Mouse (Mus musculus): ENCODE data around the gene Fam47e. TPM values are rescaled to one million over a fixed set of nuclear protein-coding genes. Genes with fewer than 3 reads are reported as not detected.
"Not testable (repeated sequence)": the region's sequence is repeated elsewhere in the genome, so short reads cannot be mapped to it uniquely, and the experiment has no call there.

The Fam47e gene
- under 1 TPM; 0.42 to 0.60 TPM for total RNA-seq (2021)

- intact Hi-C loops (cut with DNase I), result no loop called here
- DNase-seq, result peak; percentile 29
These were observed at the start of gene Fam47e for GRCm38 (mm10) chr5:92554891-92555511. TSS of gene Fam47e (plus strand) at chr5:92555069.

- DNase-seq, result peak; percentile 96
- intact Hi-C loops (cut with DNase I), result no loop called here
These were observed 49.4 kb upstream of the Fam47e start for GRCm38 (mm10) chr5:92505402-92505865.

GRCm38 (mm10) chr5:92506301-92506729 lies 48.6 kb upstream of the Fam47e start:
- DNase-seq, result peak; percentile 30
- intact Hi-C loops (cut with DNase I), result no loop called here

GRCm38 (mm10) chr5:92506733-92507132 lies 48.1 kb upstream of the Fam47e start, which contains the start of gene Scarb2:
TSS of gene Scarb2 (minus strand) at chr5:92506833.
- intact Hi-C loops (cut with DNase I), result no loop called here
- DNase-seq, result no peak

- DNase-seq, result no peak
- intact Hi-C loops (cut with DNase I), result no loop called here
These were observed 46.0 kb upstream of the Fam47e start for GRCm38 (mm10) chr5:92508853-92509252.

GRCm38 (mm10) chr5:92511256-92511655 lies 43.6 kb upstream of the Fam47e start:
- DNase-seq, result no peak
- intact Hi-C loops (cut with DNase I), result no loop called here

- intact Hi-C loops (cut with DNase I), result no loop called here
- no peak for DNase-seq
These were observed 42.8 kb upstream of the Fam47e start for GRCm38 (mm10) chr5:92512066-92512465.

- DNase-seq; intact Hi-C loops (cut with DNase I): not testable (repeated sequence)
These were observed 33.7 kb upstream of the Fam47e start for GRCm38 (mm10) chr5:92521131-92521530.

GRCm38 (mm10) chr5:92524821-92525258 lies 30.0 kb upstream of the Fam47e start:
- intact Hi-C loops (cut with DNase I), result no loop called here
- no peak for DNase-seq

GRCm38 (mm10) chr5:92539698-92540097 lies 15.2 kb upstream of the Fam47e start:
- intact Hi-C loops (cut with DNase I), result no loop called here
- DNase-seq, result no peak

GRCm38 (mm10) chr5:92552611-92553010 lies 2.3 kb upstream of the Fam47e start:
- DNase-seq, result no peak
- intact Hi-C loops (cut with DNase I), result no loop called here

GRCm38 (mm10) chr5:92553939-92554338 lies 930 bp upstream of the Fam47e start:
- intact Hi-C loops (cut with DNase I), result no loop called here
- no peak for DNase-seq

- peak; percentile 65 for DNase-seq
- intact Hi-C loops (cut with DNase I), result no loop called here
These were observed 426 bp upstream of the Fam47e start for GRCm38 (mm10) chr5:92554443-92554842.

GRCm38 (mm10) chr5:92555905-92556304 lies 1.0 kb downstream of the Fam47e start:
- intact Hi-C loops (cut with DNase I), result no loop called here
- DNase-seq, result no peak

GRCm38 (mm10) chr5:92557508-92557907 lies 2.6 kb downstream of the Fam47e start:
- DNase-seq, result no peak
- intact Hi-C loops (cut with DNase I), result no loop called here

GRCm38 (mm10) chr5:92560201-92560600 lies 5.3 kb downstream of the Fam47e start:
- intact Hi-C loops (cut with DNase I), result no loop called here
- DNase-seq, result no peak

- intact Hi-C loops (cut with DNase I), result no loop called here
- DNase-seq, result no peak
These were observed 7.1 kb downstream of the Fam47e start for GRCm38 (mm10) chr5:92562002-92562401.

GRCm38 (mm10) chr5:92571232-92571631 lies 16.4 kb downstream of the Fam47e start:
- no peak for DNase-seq
- intact Hi-C loops (cut with DNase I), result no loop called here

GRCm38 (mm10) chr5:92579559-92579958 lies 24.7 kb downstream of the Fam47e start:
- intact Hi-C loops (cut with DNase I), result no loop called here
- no peak for DNase-seq

GRCm38 (mm10) chr5:92585932-92586331 lies 31.1 kb downstream of the Fam47e start:
- intact Hi-C loops (cut with DNase I), result no loop called here
- no peak for DNase-seq

- DNase-seq, result no peak
- intact Hi-C loops (cut with DNase I), result no loop called here
These were observed 40.2 kb downstream of the Fam47e start for GRCm38 (mm10) chr5:92595026-92595425.

- no peak for DNase-seq
- intact Hi-C loops (cut with DNase I), result no loop called here
These were observed 42.0 kb downstream of the Fam47e start for GRCm38 (mm10) chr5:92596865-92597264.

GRCm38 (mm10) chr5:92599030-92599429 lies 44.2 kb downstream of the Fam47e start:
- DNase-seq, result no peak
- intact Hi-C loops (cut with DNase I), result no loop called here
